Mouse (Mus musculus) CH12F3 (cell line): ENCODE results near the gene Syngr3.
"Not testable (repeated sequence)": the region's sequence is repeated elsewhere in the genome, so short reads cannot be mapped to it uniquely, and the experiment has no call there.

ENCODE experiments used
- in situ Hi-C: fragments of 300-500 bp; cut with MboI; formaldehyde crosslinking; loops from 2 replicates; pipeline ENCODE4 v1.14.3; 2020; ENCODE audit warnings: low sequenced_read_pairs

Gene Syngr3

GRCm38 (mm10) chr17:24689251-24690081 lies at the start of gene Syngr3:
Gene Syngr3 (minus strand): TSS chr17:24689955.
- in situ Hi-C loops = no loop called here

- in situ Hi-C loops = no loop called here
Observed at GRCm38 (mm10) chr17:24738238-24738637, 48.5 kb upstream of the Syngr3 start.

- in situ Hi-C loops = no loop called here
Observed at GRCm38 (mm10) chr17:24737135-24737810, 47.5 kb upstream of the Syngr3 start.

GRCm38 (mm10) chr17:24736330-24737051 lies 46.7 kb upstream of the Syngr3 start, which contains the start of gene Msrb1:
Gene Msrb1 (plus strand): TSS chr17:24736642.
- in situ Hi-C loops = no loop called here

GRCm38 (mm10) chr17:24735446-24735845 lies 45.7 kb upstream of the Syngr3 start:
- in situ Hi-C loops = no loop called here

- in situ Hi-C loops = no loop called here
Observed at GRCm38 (mm10) chr17:24734513-24734912, 44.8 kb upstream of the Syngr3 start.

GRCm38 (mm10) chr17:24733434-24734050 lies 43.8 kb upstream of the Syngr3 start:
- in situ Hi-C loops = no loop called here

GRCm38 (mm10) chr17:24732233-24732935 lies 42.6 kb upstream of the Syngr3 start:
- in situ Hi-C loops = no loop called here

GRCm38 (mm10) chr17:24730787-24731186 lies 41.0 kb upstream of the Syngr3 start:
- in situ Hi-C loops = no loop called here

- in situ Hi-C loops = no loop called here
Observed at GRCm38 (mm10) chr17:24729067-24729466, 39.3 kb upstream of the Syngr3 start.

GRCm38 (mm10) chr17:24728184-24728583 lies 38.4 kb upstream of the Syngr3 start:
- in situ Hi-C loops = no loop called here

GRCm38 (mm10) chr17:24727618-24728017 lies 37.9 kb upstream of the Syngr3 start, which contains the start of gene Rpl3l:
Gene Rpl3l (plus strand): TSS chr17:24727820.
- in situ Hi-C loops = no loop called here

GRCm38 (mm10) chr17:24725637-24726390 lies 36.1 kb upstream of the Syngr3 start:
- in situ Hi-C loops = no loop called here

GRCm38 (mm10) chr17:24724184-24724583 lies 34.4 kb upstream of the Syngr3 start, which contains the start of gene Ndufb10:
Gene Ndufb10 (minus strand): TSS chr17:24724478.
- in situ Hi-C loops = no loop called here

GRCm38 (mm10) chr17:24723881-24724180 lies 34.1 kb upstream of the Syngr3 start:
- in situ Hi-C loops = no loop called here

- in situ Hi-C loops = no loop called here
Observed at GRCm38 (mm10) chr17:24723122-24723880, 33.5 kb upstream of the Syngr3 start.

GRCm38 (mm10) chr17:24722220-24722924 lies 32.6 kb upstream of the Syngr3 start:
- in situ Hi-C loops = no loop called here

GRCm38 (mm10) chr17:24721383-24721955 lies 31.7 kb upstream of the Syngr3 start:
- in situ Hi-C loops = not testable (repeated sequence)
